Mouse (Mus musculus) forebrain, embryonic 10.5 days (tissue): Measurements from ENCODE around the gene Rai1. TPM values are rescaled to one million over a fixed set of nuclear protein-coding genes. Genes with fewer than 3 reads are reported as not detected.

Experiments used
- DNase-seq: peaks from one replicate; pipeline ENCODE4 v3.0.0-alpha.2; 2017; ENCODE audit warnings: low spot score; ENCODE audit errors: extremely low spot score
- H3K27ac ChIP-seq: fragments of 300-500 bp; sonication (generic); 2 replicates; pipeline ENCODE4 v1.5.1; 2016; ENCODE audit warnings: mild to moderate bottlenecking
- H3K27me3 ChIP-seq: fragments of 300-500 bp; sonication (generic); 2 replicates; pipeline ENCODE4 v1.6.1; 2016; ENCODE audit warnings: mild to moderate bottlenecking; ENCODE audit not compliant: poor library complexity, severe bottlenecking
- H3K36me3 ChIP-seq: fragments of 300-500 bp; sonication (generic); replicated peaks from 2 replicates; pipeline ENCODE4 v1.6.1; 2016; ENCODE audit warnings: mild to moderate bottlenecking, moderate library complexity
- H3K4me1 ChIP-seq: fragments of 300-500 bp; sonication (generic); 2 replicates; pipeline ENCODE4 v1.6.1; 2016
- H3K4me3 ChIP-seq: fragments of 300-500 bp; sonication (generic); 2 replicates; pipeline ENCODE4 v1.5.1; 2016; ENCODE audit warnings: mild to moderate bottlenecking, moderate library complexity
- H3K9me3 ChIP-seq: fragments of 300-500 bp; sonication (generic); 2 replicates; pipeline ENCODE4 v1.6.1; 2016; ENCODE audit warnings: mild to moderate bottlenecking, moderate library complexity
- WGBS: fragments of 180-500 bp; shearing (Covaris S2); methylation state at CpG from one replicate; pipeline ENCODE4 v1.1.7; 2016; 5-methylcytosine and 5-hydroxymethylcytosine counted together
- polyA plus RNA-seq: library from polyadenylated mRNA; unstranded; fragments of >200 nt; fragmentation: Nextera tagmentation; extraction: Ambion mirVana; gene quantifications from 2 replicates; pipeline ENCODE4 v1.2.1, GENCODE M21; 2016

Rai1 gene
- polyA plus RNA-seq, 1 experiment from 2014 or later, result 25.3 TPM

DNA sequence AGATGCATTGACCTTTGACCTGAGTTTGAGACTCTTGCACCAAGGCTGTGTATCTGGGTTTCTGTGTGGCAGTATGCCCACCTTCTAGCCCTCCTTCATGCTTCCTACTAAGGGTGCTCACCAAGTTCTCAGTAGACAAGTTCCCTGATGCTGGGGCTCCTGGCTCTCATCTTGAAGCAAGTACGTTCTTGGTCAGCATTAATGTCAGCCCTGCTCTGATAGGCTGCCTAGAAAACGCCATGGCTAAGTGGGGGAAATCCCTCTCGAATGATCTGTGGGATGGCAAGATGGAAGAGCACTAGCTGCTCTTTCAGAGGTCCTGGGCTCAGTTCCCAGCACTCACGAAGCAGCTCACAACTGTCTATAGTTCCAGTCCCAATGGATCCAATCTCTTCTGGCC lies 2.8 kb upstream of the Rai1 start:
- WGBS, result 76% methylated on average over 4 of the region's 4 CpGs
- Histone ChIP-seq H3K4me3 (no peak overlapping the region), H3K27me3 (no peaks in the 10 kb centered on the region), H3K36me3 (no peaks in the 10 kb centered on the region), H3K27ac (no peak overlapping the region), H3K4me1 (peaks cover 21% of the 10 kb centered on the region), H3K9me3 (no peaks in the 10 kb centered on the region)
- DNase-seq, result no peak

DNA sequence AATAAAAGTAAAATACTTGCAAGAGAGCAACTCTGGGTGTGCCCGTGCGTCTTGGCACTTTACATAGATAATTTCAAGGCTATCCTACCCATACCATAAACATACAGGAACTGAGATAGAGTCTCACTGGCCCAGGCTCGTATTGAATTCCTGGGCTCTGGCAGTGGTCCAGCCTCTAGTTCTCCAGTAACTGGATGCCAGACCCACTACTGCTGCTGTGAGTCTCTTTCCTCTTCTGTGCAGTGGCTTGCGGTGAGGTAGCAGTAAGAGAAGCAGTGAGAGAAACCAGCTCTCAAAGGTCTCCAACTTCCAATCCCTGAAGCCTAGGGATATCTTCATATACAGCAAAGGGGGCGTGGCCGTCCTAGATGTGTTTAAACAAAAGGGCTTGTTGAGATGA lies 2.1 kb upstream of the Rai1 start:
- Histone ChIP-seq H3K27ac (no peak overlapping the region), H3K36me3 (no peaks in the 10 kb centered on the region), H3K9me3 (no peaks in the 10 kb centered on the region), H3K4me1 (peaks cover 28% of the 10 kb centered on the region), H3K4me3 (no peak overlapping the region), H3K27me3 (no peaks in the 10 kb centered on the region)
- DNase-seq, result no peak
- 86% methylated on average over 6 of the region's 6 CpGs for WGBS

DNA sequence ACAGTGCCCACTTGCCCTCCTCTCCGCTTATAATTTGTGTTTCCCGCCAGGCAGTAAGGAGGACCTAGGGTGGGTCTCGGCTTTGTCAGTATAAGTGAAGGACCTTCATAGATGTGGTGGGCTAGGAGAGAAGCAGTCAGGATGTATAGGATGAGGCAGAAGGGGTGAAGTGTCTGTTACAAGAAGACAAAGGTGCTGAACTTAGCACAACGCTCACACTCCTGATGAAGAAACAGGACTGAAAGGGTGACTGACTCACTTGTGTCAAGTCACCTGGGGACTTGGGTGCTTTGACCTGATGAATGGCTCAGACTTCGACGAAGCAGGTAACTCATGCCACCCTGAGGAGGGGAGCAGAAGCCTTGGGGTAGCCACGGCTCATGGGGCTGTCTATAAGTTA lies 1.2 kb upstream of the Rai1 start:
- H3K27ac ChIP-seq, result no peak overlapping the region
- no peaks in the 10 kb centered on the region for H3K36me3 ChIP-seq
- 88% methylated on average over 7 of the region's 7 CpGs for WGBS
- H3K27me3 ChIP-seq, result no peaks in the 10 kb centered on the region
- H3K9me3 ChIP-seq, result no peaks in the 10 kb centered on the region
- peaks cover 37% of the 10 kb centered on the region for H3K4me1 ChIP-seq
- no peak overlapping the region for H3K4me3 ChIP-seq
- DNase-seq, result no peak

DNA sequence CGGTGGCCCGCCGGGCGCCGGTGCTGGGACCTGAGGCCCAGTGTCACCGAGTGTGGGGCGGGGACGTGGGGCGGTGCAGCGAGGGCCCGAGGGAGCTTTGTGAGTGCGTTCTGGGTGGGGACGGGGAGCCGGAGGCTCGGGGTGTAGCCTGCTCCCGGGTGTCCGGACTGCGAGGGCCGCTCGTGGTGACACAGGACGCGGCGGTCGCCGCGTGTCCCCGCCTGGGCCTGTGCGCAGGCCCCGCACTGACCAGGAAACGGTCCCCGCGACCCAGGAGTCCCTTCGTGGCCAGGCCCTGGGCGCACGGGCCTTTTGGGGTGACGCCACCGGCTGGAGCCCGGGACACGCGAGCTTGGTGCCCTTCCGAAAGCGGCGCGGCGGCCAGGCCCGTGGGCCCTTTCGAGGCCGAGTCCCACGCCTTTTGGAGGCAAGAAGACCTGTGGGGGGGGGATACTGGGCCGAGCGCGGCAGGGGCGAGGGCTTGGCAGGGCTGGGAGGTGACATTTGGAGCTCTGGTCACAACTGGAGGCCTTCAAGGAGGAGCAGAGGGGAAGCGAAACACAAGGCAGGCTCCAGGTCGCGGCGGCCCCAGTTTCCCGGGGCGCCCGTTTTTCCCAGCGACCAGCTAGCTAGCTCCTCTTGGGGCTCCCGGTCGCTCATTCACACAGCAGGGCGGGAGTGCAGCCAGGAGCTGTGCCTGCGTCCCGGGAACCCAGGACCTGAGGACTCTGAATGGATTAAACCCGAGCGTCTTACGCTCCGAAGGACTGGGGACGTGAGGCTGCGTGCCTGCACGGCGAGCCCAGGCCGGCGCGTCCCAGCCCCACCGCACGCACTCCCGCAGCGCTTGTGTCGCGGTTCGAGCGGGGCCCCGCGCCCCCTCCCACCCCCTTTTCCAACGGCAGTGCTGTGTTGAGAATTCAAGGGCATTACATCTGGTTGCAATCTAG lies 1.1 kb downstream of the Rai1 start:
- under 1% methylated on average over 88 of the region's 88 CpGs for WGBS
- H3K9me3 ChIP-seq, result no peaks in the 10 kb centered on the region
- no peaks in the 10 kb centered on the region for H3K27me3 ChIP-seq
- peaks cover 56% of the 10 kb centered on the region for H3K4me1 ChIP-seq
- H3K36me3 ChIP-seq, result 0 out of 2 replicates have a peak, but pooled peaks cover under 1% of the 10 kb centered on the region
- peak overlapping the region; percentile 99 for H3K4me3 ChIP-seq
- DNase-seq, result peak; percentile 73
- peak overlapping the region; percentile 99 for H3K27ac ChIP-seq

DNA sequence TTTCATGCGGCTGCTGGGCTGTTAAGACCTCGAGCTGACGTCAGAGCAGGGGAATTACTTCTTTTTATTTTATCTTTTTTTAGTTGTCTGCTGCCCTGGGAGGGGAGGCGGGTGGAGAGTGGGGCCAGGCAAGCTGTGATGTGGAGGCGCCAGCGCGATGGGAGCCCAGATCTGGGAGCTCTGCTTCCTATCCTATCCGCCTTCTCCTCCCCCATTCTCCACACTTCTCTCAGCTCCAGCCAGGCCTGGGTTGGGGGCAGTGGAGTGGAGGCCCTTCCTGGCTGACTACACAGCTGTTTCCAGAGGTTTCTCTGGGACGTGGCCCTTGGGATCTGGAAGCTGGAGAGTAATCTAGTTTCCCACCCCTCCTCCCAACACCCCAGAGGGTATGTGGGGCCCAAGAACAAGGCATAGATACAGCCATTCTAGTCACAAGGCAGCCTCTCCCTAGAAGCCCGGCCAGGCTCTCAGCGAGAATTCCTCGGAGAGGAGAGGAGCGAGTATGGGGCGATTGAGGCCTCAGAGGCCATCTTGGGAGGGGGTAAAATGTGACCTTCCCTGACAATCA lies 1.8 kb downstream of the Rai1 start:
- H3K9me3 ChIP-seq, result no peaks in the 10 kb centered on the region
- 0 out of 2 replicates have a peak, but pooled peaks cover 2% of the 10 kb centered on the region for H3K36me3 ChIP-seq
- 2% methylated on average over 14 of the region's 14 CpGs for WGBS
- no peak for DNase-seq
- peak overlapping the region; percentile 99 for H3K4me3 ChIP-seq
- H3K27ac ChIP-seq, result peak overlapping the region; percentile 99
- no peaks in the 10 kb centered on the region for H3K27me3 ChIP-seq
- H3K4me1 ChIP-seq, result peaks cover 63% of the 10 kb centered on the region

DNA sequence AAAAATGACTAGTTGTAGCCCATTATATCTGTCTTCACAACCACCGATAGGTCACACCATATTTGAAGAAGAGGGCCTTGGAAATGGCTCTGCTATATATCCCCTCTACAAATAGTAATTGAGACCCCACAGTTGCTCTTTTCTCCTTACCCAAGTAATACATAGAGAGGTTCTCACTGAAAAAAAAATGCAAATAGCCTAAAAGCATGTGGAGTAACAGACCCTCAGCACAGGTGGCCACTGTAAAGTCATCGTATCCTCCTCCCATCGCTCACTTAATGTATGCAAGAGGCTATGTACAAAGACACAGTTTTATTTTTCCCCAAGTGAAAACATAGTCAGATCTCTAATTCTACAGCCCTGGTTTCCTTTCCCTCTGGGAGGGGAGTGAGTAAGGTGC lies 2.6 kb downstream of the Rai1 start:
- Histone ChIP-seq H3K4me3 (peak overlapping the region; percentile 99), H3K36me3 (0 out of 2 replicates have a peak, but pooled peaks cover 2% of the 10 kb centered on the region), H3K27me3 (no peaks in the 10 kb centered on the region), H3K9me3 (no peaks in the 10 kb centered on the region), H3K27ac (peak overlapping the region; percentile 99; the same call in 1 of the 2 replicates), H3K4me1 (peaks cover 72% of the 10 kb centered on the region)
- WGBS, result 92% methylated on average over 3 of the region's 3 CpGs
- no peak for DNase-seq

DNA sequence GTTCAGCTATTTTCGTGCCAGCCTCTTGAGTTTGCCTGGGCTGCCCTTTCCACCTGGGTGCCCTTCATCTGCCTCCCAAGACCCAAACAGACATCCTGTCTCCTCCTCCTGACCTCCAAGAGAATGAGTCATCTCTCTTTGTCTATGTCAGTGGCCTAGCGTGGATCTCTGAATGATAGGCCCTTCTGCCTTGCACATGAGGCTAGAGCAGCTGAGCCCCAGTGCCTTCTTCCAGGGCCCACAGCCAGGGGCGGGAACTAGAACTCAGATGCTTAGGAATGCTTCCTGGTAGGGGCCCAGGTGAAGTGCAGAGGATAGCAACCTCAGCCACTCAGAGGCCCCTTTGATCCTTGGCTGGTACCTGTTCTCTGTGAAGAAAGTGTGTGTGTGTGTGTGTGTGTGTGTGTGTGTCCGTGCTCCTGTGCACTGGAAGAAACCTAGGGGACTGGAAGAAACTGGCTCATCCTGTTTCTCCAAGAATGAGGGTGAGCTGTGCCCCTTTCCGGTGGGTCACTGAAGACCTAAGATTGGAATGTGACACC lies 3.9 kb downstream of the Rai1 start:
- Histone ChIP-seq H3K27me3 (no peaks in the 10 kb centered on the region), H3K27ac (peak overlapping the region; percentile 71), H3K4me1 (peaks cover 84% of the 10 kb centered on the region), H3K4me3 (peak overlapping the region; percentile 22), H3K9me3 (no peaks in the 10 kb centered on the region), H3K36me3 (0 out of 2 replicates have a peak, but pooled peaks cover 2% of the 10 kb centered on the region)
- WGBS, result 54% methylated on average over 5 of the region's 5 CpGs
- no peak for DNase-seq

DNA sequence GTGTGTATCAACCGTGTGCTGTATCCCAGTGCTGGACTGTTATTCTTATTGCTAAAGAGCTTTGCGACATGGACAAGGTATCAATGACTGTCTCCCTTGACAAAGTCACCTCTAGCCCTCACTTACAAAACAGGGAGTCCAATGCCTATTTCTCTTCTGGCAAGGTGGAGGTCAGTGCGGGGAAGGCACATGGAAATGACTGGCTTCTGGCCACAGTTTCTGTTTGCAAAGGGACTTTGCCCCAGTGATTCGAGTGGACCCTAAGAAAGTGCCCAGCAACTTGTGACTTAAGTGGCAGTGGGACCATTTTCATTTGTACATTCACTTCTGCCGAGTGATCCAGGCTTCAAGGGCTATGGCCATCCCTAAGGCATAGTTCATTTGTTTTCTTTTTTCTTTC lies 5.6 kb downstream of the Rai1 start:
- 83% methylated on average over 5 of the region's 5 CpGs for WGBS

DNA sequence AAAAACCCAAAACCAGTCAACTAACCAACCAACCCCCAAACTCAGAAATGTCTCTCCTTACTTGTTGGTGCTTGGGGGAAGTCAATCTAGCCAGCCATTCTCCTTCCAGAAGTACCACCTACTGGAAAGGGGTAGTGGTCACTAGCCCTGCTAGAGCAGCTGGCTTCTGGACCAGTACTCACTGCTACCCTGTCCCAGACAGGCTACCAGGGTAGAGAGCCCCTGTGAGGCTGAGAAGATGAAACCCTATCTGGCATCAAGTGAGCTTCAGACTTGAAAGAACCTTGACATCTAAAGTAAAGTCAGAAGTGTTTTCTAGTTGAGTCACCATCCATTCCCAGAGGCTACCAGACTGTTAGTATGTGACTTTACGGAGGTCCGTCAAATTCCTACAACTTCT lies 6.8 kb downstream of the Rai1 start:
- Histone ChIP-seq H3K4me1 (peaks cover 96% of the 10 kb centered on the region), H3K36me3 (0 out of 2 replicates have a peak, but pooled peaks cover 2% of the 10 kb centered on the region), H3K9me3 (no peaks in the 10 kb centered on the region), H3K27ac (no peak overlapping the region), H3K4me3 (no peak overlapping the region), H3K27me3 (no peaks in the 10 kb centered on the region)
- DNase-seq, result no peak
- WGBS, result 98% methylated on average over 2 of the region's 2 CpGs

More for the DNA sequence above, 5.6 kb downstream of the Rai1 start:
- DNase-seq, result no peak
- Histone ChIP-seq H3K27me3 (no peaks in the 10 kb centered on the region), H3K4me3 (no peak overlapping the region), H3K36me3 (0 out of 2 replicates have a peak, but pooled peaks cover 2% of the 10 kb centered on the region), H3K9me3 (no peaks in the 10 kb centered on the region), H3K4me1 (peaks cover 96% of the 10 kb centered on the region), H3K27ac (no peak overlapping the region)

DNA sequence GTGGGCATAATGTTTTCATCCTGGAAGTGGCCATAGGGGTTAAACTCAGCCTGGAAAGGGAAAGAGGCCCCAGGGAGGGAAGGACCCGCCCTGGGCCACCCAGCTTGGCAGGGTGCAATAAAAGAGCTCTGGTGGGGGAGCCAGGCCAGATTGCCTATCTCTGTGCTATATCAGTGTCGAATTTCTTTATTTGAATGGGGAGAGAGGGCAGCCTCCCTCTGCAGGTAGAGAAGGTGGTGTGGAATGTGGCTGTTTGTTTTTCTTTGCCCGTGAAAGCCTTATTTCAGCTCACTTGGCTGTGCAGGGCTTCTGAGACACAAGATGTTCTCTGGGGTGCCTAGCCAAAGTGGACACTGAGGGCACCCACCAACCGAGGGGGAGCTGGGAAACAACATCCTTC lies 8.8 kb downstream of the Rai1 start:
- Histone ChIP-seq H3K4me1 (peaks cover 81% of the 10 kb centered on the region), H3K27me3 (no peaks in the 10 kb centered on the region), H3K36me3 (peaks cover 2% of the 10 kb centered on the region; the same call in 1 of the 2 replicates), H3K4me3 (peak overlapping the region; percentile 58), H3K9me3 (no peaks in the 10 kb centered on the region), H3K27ac (peak overlapping the region; percentile 91)
- WGBS, result 10% methylated on average over 4 of the region's 4 CpGs
- no peak for DNase-seq

DNA sequence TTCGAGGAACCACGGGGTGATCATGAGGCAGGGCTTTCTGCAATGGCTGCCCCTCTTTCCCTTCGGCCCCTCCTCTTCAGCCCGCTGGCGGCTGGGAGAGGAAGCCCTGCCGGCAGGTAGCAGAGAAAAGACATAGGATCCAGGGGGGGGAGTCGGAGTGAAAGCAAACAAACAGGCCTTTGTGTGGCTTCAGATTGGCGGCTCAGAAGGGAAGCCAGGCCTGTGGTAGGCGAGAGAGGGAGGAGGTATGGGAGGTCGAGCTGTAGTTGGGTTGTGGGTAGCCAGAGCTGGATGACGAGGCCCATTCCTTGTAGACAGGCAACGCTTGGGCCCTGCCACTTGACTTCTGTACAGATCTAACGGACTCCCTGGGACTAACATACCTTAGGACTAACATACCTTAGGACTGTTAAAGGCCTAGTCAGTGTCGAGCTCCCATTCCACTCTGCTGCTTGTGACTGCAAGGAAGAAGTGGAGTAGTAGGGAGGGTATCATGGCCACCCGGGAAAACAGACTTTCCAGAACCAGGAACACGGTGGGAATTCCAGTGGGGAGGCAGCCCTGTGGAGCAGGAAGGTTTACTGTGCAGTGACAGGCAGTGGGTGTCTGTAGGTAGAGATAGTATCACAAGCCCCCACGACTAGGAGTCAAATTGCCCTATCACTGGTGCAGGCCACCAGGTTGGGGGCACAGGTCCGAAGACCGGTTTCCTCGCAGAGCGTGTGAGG lies 9.6 kb downstream of the Rai1 start:
- under 1% methylated on average over 21 of the region's 21 CpGs for WGBS

DNA sequence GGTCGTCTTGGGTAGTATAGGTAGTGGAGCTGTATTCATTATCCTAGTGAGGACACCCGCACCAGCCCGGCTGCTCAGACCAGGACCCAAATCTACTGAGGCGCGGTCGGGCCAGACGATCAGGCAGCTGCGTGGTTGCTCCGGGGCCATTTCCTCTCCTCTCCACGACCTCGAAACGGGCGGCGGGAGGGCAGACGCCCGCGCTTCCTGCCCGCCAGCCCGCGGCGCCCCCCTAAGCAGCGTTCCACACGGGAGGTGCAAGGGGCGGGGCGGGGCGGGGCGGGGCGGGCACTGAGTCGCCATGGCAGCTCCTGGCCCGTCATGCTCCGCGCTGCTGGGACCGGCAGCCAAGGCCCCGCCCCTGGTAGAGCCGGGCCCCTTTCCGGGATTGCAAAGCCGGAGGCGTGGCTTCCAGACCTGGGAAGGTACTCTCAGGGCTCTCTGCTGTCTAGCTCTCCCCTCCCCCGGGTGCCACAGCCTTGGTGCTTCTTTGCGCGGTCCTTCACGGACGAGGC lies 10.3 kb downstream of the Rai1 start:
- no peaks in the 10 kb centered on the region for H3K27me3 ChIP-seq
- peaks cover 2% of the 10 kb centered on the region; the same call in 1 of the 2 replicates for H3K36me3 ChIP-seq
- peak; percentile 90 for DNase-seq
- H3K4me1 ChIP-seq, result peaks cover 74% of the 10 kb centered on the region
- peak overlapping the region; percentile 58 for H3K4me3 ChIP-seq
- peak overlapping the region; percentile 91 for H3K27ac ChIP-seq
- no peaks in the 10 kb centered on the region for H3K9me3 ChIP-seq
- WGBS, result under 1% methylated on average over 43 of the region's 43 CpGs

More for the DNA sequence above, 9.6 kb downstream of the Rai1 start:
- H3K4me3 ChIP-seq, result peak overlapping the region; percentile 58
- no peaks in the 10 kb centered on the region for H3K9me3 ChIP-seq
- peak; percentile 67 for DNase-seq
- H3K4me1 ChIP-seq, result peaks cover 74% of the 10 kb centered on the region
- H3K27ac ChIP-seq, result peak overlapping the region; percentile 91
- H3K36me3 ChIP-seq, result peaks cover 2% of the 10 kb centered on the region; the same call in 1 of the 2 replicates
- H3K27me3 ChIP-seq, result no peaks in the 10 kb centered on the region
